Mouse (Mus musculus) gastrocnemius, postnatal 14 days (tissue): ENCODE results near the gene Spata31d1c. TPM values are rescaled to one million over a fixed set of nuclear protein-coding genes. Genes with fewer than 3 reads are reported as not detected.

Source experiments
- DNase-seq: peaks from one replicate; pipeline ENCODE4 v3.0.0; 2021; ENCODE audit warnings: mixed read lengths
- intact Hi-C: fragments of 180-260 bp; cut with DNase I; formaldehyde crosslinking; loops from one replicate; pipeline ENCODE4 v1.15.1; 2025; ENCODE audit warnings: low total_unique reads
- long read RNA-seq, 2 experiments: library from polyadenylated mRNA; stranded (forward); transcript quantifications; one replicate each; pipeline ENCODE4 v2.0.0; 2021
- total RNA-seq, 2 experiments: library from RNA; stranded (reverse); gene quantifications; 2 replicates each; pipeline ENCODE4 v1.2.3; 2021

The Spata31d1c gene
- not detected for total RNA-seq
- long read RNA-seq, experiment 1: 0 reads
- long read RNA-seq, experiment 2: 0 reads

DNA sequence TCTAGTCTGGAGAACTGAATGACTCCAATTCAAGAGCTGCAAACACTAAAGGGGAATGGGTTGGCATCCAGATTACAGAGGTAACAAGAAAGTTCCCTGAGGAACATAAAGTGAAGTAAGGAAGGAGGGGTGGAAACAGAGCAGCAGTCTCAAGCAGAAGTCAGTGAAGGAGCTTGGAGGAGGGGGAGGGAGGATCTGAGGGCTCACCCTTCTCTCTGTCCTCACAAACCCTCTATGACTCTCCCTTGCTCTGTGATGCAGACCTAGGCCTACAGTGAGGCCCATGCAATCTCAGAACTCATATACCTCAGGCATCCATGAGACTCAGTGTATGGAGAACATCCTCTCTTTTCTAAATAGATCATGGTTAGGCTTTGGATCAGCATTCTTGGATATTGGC, at the start of gene Spata31d1c:
Gene Spata31d1c (plus strand): TSS at position 301 of the 400 bp plus-strand sequence.
- DNase-seq: no peak
- intact Hi-C loops: no loop called here

DNA sequence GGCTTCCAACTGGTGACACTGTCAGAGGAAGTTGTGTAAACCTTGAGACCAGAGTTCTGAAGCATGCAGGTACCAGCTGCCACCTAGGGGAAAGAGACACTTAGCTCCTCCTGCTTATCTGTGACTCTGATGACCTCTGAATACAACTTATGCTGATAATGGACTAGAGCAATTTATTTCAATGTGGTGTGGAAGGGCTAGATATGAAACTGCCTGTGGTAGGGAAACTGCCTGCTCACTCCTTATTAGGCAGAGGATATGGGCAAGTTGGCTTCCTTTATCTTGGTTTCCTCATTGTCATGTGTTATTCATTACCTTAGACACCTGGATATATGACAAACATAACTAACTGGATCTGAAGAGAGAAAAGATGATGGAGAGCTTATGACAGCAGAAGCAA, 44.0 kb upstream of the Spata31d1c start:
- DNase-seq: no peak
- intact Hi-C loops: no loop called here

DNA sequence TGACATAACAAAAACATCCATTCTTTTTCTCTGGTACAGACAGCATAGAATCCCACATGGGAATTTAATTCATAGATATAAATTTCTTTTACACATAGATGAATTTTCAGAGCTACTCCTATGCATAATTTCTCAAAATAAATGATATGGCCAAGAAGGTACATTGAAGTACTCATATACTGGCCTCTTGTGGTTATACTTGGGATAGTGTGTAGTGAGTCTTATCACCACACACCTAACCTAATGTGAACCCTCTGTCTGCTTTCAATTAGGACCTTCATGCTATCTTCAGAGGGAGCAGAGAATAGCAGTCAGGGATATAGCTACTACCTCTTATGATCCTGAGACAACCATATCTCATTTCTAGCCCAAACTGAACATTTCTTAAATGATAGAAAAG, 27.4 kb upstream of the Spata31d1c start:
- DNase-seq: no peak
- intact Hi-C loops: no loop called here

GRCm38 (mm10) chr13:65006760-65007159, 26.1 kb upstream of the Spata31d1c start:
- intact Hi-C loops: no loop called here
- no peak for DNase-seq

DNA sequence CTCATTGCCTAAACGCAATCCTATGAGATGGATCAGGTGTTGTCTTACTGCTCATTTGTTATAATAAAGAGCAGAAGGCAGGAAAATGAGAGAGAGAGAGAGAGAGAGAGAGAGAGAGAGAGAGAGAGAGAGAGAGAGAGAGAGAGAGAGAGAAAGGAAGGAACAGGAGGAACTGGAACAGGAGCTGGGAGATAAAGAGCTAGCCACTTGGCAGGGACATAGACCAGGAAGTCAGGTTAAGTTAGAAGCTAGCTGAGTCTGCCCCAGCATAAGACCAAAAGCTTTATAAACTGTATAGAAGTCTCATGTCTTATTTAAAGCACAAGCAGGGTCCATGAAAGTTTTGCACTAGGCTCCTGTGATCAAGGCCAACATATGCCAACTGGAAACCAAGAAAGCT, 24.9 kb upstream of the Spata31d1c start:
- intact Hi-C loops: no loop called here
- no peak for DNase-seq

DNA sequence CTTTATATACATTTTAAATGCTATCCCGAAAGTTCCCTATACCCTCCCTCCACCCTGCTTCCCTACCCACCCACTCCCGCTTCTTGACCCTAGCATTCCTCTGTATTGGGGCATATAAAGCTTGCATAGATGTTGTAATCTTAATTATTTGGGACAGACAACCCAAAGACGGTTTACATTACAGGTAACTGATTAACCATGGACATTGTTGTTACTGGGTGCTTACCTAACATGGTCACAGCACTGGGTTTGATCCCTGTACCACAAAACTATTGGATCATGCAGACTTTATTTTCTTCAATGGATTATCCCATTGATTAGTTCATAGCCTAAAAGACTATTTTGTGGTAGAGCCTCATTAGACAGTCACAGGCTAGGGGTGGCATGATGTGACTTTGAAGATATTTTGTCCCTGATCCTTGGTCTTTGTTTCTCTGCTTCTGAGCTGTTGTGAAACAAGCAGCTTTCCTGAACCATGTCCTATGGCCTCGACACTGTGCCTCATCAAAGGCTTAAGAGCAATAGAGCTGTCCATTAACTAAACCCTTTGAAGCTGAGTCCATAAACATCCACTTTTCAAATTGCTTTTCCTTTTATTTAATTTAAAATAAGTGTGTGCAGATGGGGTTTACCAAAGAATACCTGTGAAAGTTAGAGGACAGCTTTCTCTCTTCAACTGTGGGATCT, 21.7 kb upstream of the Spata31d1c start:
- no peak for DNase-seq
- intact Hi-C loops: no loop called here

- no peak for DNase-seq
Measured at GRCm38 (mm10) chr13:65035057-65035456, 2.2 kb downstream of the Spata31d1c start.

GRCm38 (mm10) chr13:65052660-65053059, 19.8 kb downstream of the Spata31d1c start, which contains the start of gene Prss47:
Prss47 (minus strand) TSS chr13:65052760.
- intact Hi-C loops: no loop called here
- no peak for DNase-seq

More at GRCm38 (mm10) chr13:65035057-65035456, 2.2 kb downstream of the Spata31d1c start:
- intact Hi-C loops: no loop called here

GRCm38 (mm10) chr13:65069969-65070368, 37.1 kb downstream of the Spata31d1c start:
- no peak for DNase-seq
- intact Hi-C loops: no loop called here

Other genes with a start within 250 kb of the Spata31d1c start
- not detected for gene Cntnap3, start 129.1 kb upstream of the Spata31d1c start, total RNA-seq
- not detected for gene Spata31, start 115.7 kb upstream of the Spata31d1c start, total RNA-seq
- not detected for gene Prss47, start 19.7 kb downstream of the Spata31d1c start, total RNA-seq
- 10 to 100 TPM; 10.5 TPM for gene Mfsd14b, start 79.9 kb downstream of the Spata31d1c start, total RNA-seq
- gene Olfr465-ps1, start 105.0 kb downstream of the Spata31d1c start, total RNA-seq: not detected
- gene Olfr466, start 117.2 kb downstream of the Spata31d1c start, total RNA-seq: not detected
- not detected for gene Nlrp4f, start 172.9 kb downstream of the Spata31d1c start, total RNA-seq
- gene Gm10775, start 226.5 kb downstream of the Spata31d1c start, total RNA-seq: not detected
- gene Zfp369, start 245.8 kb downstream of the Spata31d1c start, total RNA-seq: 10 to 100 TPM in 1 of 2 experiments, 1 to 10 TPM in 1; 9.2 to 10.3 TPM